8 mouse cellular contexts compared by ENCODE assay signal in the genomic region with DNA sequence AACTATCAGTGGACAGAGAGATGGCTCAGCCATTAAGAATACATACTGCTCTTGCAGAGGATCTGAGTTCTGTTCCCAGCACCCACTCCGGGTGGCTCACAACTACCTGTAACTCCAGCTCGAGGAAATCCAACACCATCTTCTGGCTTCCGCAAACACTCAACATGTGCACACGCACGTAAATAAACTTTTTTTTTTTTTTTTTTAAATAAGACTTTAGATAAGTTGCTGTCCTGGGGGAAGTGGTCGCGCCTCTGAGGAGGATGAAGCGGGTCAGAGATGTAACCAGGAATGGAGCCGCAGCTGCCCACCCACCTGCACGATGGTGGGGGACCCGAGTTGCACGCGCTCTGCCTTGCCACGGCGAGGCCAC. TPM values are rescaled to one million over a fixed set of nuclear protein-coding genes. Genes with fewer than 3 reads are reported as not detected.
A peak's percentile ranks its signal among the peaks of the same experiment; 100 is the strongest.
DNase-seq lines count a peak whose midpoint lies in the region; ATAC-seq and TF ChIP-seq lines count a peak whose summit lies in the region.

No protein-coding gene starts in this region.

- DNase-seq in heart, adult 8-10 months (ENCODE audit: low spot score) = no peak
- DNase-seq in ES-E14 (ENCODE audit: low read depth, low spot score) = no peak
- DNase-seq in yolk sac, embryonic 10.5 days (ENCODE audit: low spot score) = no peak
- no peak for DNase-seq in right cerebral cortex, postnatal 25 days
- no peak for DNase-seq in adrenal gland, adult (ENCODE audit: inconsistent age in 2 of 2, low spot score in 1 of 2)

- H3K27ac ChIP-seq in heart, embryonic 15.5 days = 0 out of 2 replicates have a peak overlapping the region, but pooled peaks have one; percentile 76
- H3K27ac ChIP-seq in ES-E14 (ENCODE audit: insufficient read depth, low read depth, low read length, poor library complexity, severe bottlenecking) = no peak overlapping the region
- H3K27ac ChIP-seq in forebrain, embryonic 16.5 days (ENCODE audit: low read length) = no peak overlapping the region; the same call in 1 of the 2 replicates
- no peak overlapping the region for H3K27ac ChIP-seq in macrophage

- no peaks in the 10 kb centered on the region for H3K79me2 ChIP-seq in macrophage (ENCODE audit: inconsistent target)

- H3K9ac ChIP-seq in heart, embryonic 15.5 days = peak overlapping the region; percentile 69
- H3K9ac ChIP-seq in ES-E14 (ENCODE audit: insufficient read depth, low read depth, low read length, poor library complexity, severe bottlenecking) = peak overlapping the region; percentile 76
- H3K9ac ChIP-seq in forebrain, embryonic 16.5 days (replicated peaks; ENCODE audit: low read depth, low read length) = peak overlapping the region; percentile 72

- H3K4me1 ChIP-seq in heart, embryonic 15.5 days (replicated peaks) = peaks cover 11% of the 10 kb centered on the region
- H3K4me1 ChIP-seq in ES-E14 (ENCODE audit: control insufficient read depth in 2 of 2, insufficient read depth in 2 of 2, low read length in 2 of 2, poor library complexity in 1 of 2) = peaks cover 0 to 2% of the 10 kb centered on the region in 2 experiments; a peak in 1 of 4 replicates
- peaks cover 12% of the 10 kb centered on the region for H3K4me1 ChIP-seq in forebrain, embryonic 16.5 days (replicated peaks; ENCODE audit: control insufficient read depth, insufficient read depth, low read length)

- in situ Hi-C loops in ES-E14 (cut with MboI; ENCODE audit: low sequenced_read_pairs in 2 of 2, unreplicated experiment in 2 of 2) = no loop called here

- peak overlapping the region; percentile 92 for H3K4me2 ChIP-seq in heart, embryonic 15.5 days
- peak overlapping the region; percentile 88 for H3K4me2 ChIP-seq in forebrain, embryonic 16.5 days (ENCODE audit: low read length)

- no peaks in the 10 kb centered on the region for H3K27me3 ChIP-seq in heart, embryonic 15.5 days
- no peaks in the 10 kb centered on the region for H3K27me3 ChIP-seq in forebrain, embryonic 16.5 days (replicated peaks; ENCODE audit: control insufficient read depth, insufficient read depth, low read length)

- H3K9me3 ChIP-seq in heart, embryonic 15.5 days (replicated peaks) = no peaks in the 10 kb centered on the region
- H3K9me3 ChIP-seq in ES-E14 (ENCODE audit: control insufficient read depth, insufficient read depth, low read depth, low read length) = no peaks in the 10 kb centered on the region
- no peaks in the 10 kb centered on the region for H3K9me3 ChIP-seq in forebrain, embryonic 16.5 days (ENCODE audit: control insufficient read depth, low read length)

- peak overlapping the region; percentile 66 for H3K4me3 ChIP-seq in heart, embryonic 15.5 days
- peak overlapping the region; percentile 84 for H3K4me3 ChIP-seq in ES-E14 (ENCODE audit: insufficient read depth in 1 of 2, low read depth in 1 of 2, low read length in 2 of 2, poor library complexity in 1 of 2, severe bottlenecking in 1 of 2)
- H3K4me3 ChIP-seq in forebrain, embryonic 16.5 days (replicated peaks; ENCODE audit: low read length) = peak overlapping the region; percentile 93
- peak overlapping the region; percentile 82 for H3K4me3 ChIP-seq in macrophage (ENCODE audit: inconsistent target)

- no peaks in the 10 kb centered on the region for H3K36me3 ChIP-seq in heart, embryonic 15.5 days
- no peaks in the 10 kb centered on the region for H3K36me3 ChIP-seq in ES-E14 (ENCODE audit: control insufficient read depth, insufficient read depth, low read length, poor library complexity, severe bottlenecking)
- no peaks in the 10 kb centered on the region for H3K36me3 ChIP-seq in forebrain, embryonic 16.5 days (ENCODE audit: control insufficient read depth, insufficient read depth)
- no peaks in the 10 kb centered on the region for H3K36me3 ChIP-seq in macrophage (ENCODE audit: inconsistent target)

- no peak for ATAC-seq in heart, embryonic 15.5 days (replicated peaks; ENCODE audit: insufficient number of reproducible peaks, insufficient read depth, low FRiP score, low read depth)
- ATAC-seq in forebrain, embryonic 16.5 days = no peak

- 14% methylated on average over 15 of the region's 15 CpGs for WGBS in heart, embryonic 15.5 days
- 15% methylated on average over 15 of the region's 15 CpGs for WGBS in forebrain, embryonic 16.5 days
- 39% methylated on average over 15 of the region's 15 CpGs for WGBS in macrophage (ENCODE audit: missing documents)

TF ChIP-seq in ES-E14, 5 proteins besides CTCF, POLR2A, EP300 and RAD21:
- TF ChIP-seq HCFC1 (IDR thresholded peaks at IDR 0.05; ENCODE audit: borderline replicate concordance, insufficient read depth, low read length) = no peak
- no peak for TF ChIP-seq ZNF384 (IDR thresholded peaks at IDR 0.05; ENCODE audit: low read depth, low read length)
- no peak for TF ChIP-seq ZC3H11A (IDR thresholded peaks at IDR 0.05; ENCODE audit: borderline replicate concordance, low read depth, low read length)
- TF ChIP-seq CHD2 (IDR thresholded peaks at IDR 0.05; ENCODE audit: low read depth, low read length) = no peak
- no peak for TF ChIP-seq MAFK (IDR thresholded peaks at IDR 0.05; ENCODE audit: insufficient read depth, low read depth, low read length)

RNA-seq across cellular contexts. Expression of gene Ulk4, which starts 0.3 kb away (rescaled TPM):
- 89.3 and 95.4 TPM in 2 replicates for polyA plus RNA-seq in heart, embryonic 15.5 days (2015; fragmentation: Nextera tagmentation; extraction: Ambion mirVana)
- total RNA-seq in heart, adult 8-10 months (2022) = under 1 TPM; 0.14 to 0.41 (median 0.30) TPM
- total RNA-seq in ES-E14 (2012; rRNA removed) = 25.7 and 31.5 TPM in 2 replicates
- polyA plus RNA-seq in forebrain, embryonic 16.5 days (2015; fragmentation: Nextera tagmentation; extraction: Ambion mirVana) = 115 and 169 TPM in 2 replicates
- 10 to 100 TPM in 3 of 26 experiments, 1 to 10 TPM in 22, under 1 TPM in 1; 0.92 to 10.8 (median 6.6) TPM for total RNA-seq in macrophage (2018; cell fraction: chromatin; rRNA removed)
- total RNA-seq in macrophage (2018; cell fraction: cytosol; rRNA removed) = 1 to 10 TPM in 1 of 26 experiments, under 1 TPM in 25; 0.33 to 1.5 (median 0.57) TPM
- 1 to 10 TPM in 24 of 26 experiments, under 1 TPM in 2; 0.52 to 3.7 (median 2.2) TPM for total RNA-seq in macrophage (2018; cell fraction: nucleus; rRNA removed)
- polyA plus RNA-seq in macrophage (2018) = 0.25 to 2.2 TPM (median 1.1 TPM) in 3 replicates

RNA-seq across cellular contexts. Expression of gene Trak1, which starts 20.6 kb away (rescaled TPM):
- 37.0 and 46.4 TPM in 2 replicates for polyA plus RNA-seq in heart, embryonic 15.5 days (2015; fragmentation: Nextera tagmentation; extraction: Ambion mirVana)
- 100 to 1,000 TPM; 294 to 334 (median 302) TPM for total RNA-seq in heart, adult 8-10 months (2022)
- total RNA-seq in ES-E14 (2012; rRNA removed) = 18.9 and 42.6 TPM in 2 replicates
- 85.1 and 92.2 TPM in 2 replicates for polyA plus RNA-seq in forebrain, embryonic 16.5 days (2015; fragmentation: Nextera tagmentation; extraction: Ambion mirVana)
- 100 to 1,000 TPM; 175 to 281 (median 222) TPM for total RNA-seq in macrophage (2018; cell fraction: chromatin; rRNA removed)
- total RNA-seq in macrophage (2018; cell fraction: cytosol; rRNA removed) = 10 to 100 TPM; 48.6 to 71.4 (median 54.7) TPM
- total RNA-seq in macrophage (2018; cell fraction: nucleus; rRNA removed) = 100 to 1,000 TPM in 25 of 26 experiments, 10 to 100 TPM in 1; 94.9 to 207 (median 141) TPM
- polyA plus RNA-seq in macrophage (2018) = 30.9 to 32.9 TPM (median 32.9 TPM) in 3 replicates

Comparison
In these comparisons a context has a peak if more than half of its experiments do, and no peak if none do; other contexts are left out.
1. RNA of gene Ulk4, which starts 0.3 kb away (polyA plus RNA-seq): 115 to 169 TPM in forebrain, embryonic 16.5 days and 89.3 to 95.4 TPM in heart, embryonic 15.5 days; 0.25 to 2.2 TPM in macrophage; every median in the first group is over 10 times any median in the second.
2. Peak in every context shown above with its lines, with median percentiles within 50 percentile points of each other: H3K4me3 ChIP-seq and H3K9ac ChIP-seq.